Mouse (Mus musculus) ES-E14 (cell line): ENCODE results near the gene Exosc6. TPM values are rescaled to one million over a fixed set of nuclear protein-coding genes. Genes with fewer than 3 reads are reported as not detected.
"Not testable (repeated sequence)": the region's sequence is repeated elsewhere in the genome, so short reads cannot be mapped to it uniquely, and the experiment has no call there.

ENCODE experiments used
- DNase-seq: peaks from one replicate; pipeline ENCODE4 v3.0.0-alpha.2; 2013; ENCODE audit warnings: low read depth, low spot score
- H3K27ac ChIP-seq: 2 replicates; pipeline ENCODE4 v1.5.1; 2012; ENCODE audit warnings: low read depth, mild to moderate bottlenecking, low read length, moderate library complexity, mixed read lengths; ENCODE audit not compliant: poor library complexity, insufficient read depth, severe bottlenecking
- H3K36me3 ChIP-seq: 2 replicates; pipeline ENCODE4 v1.6.1; 2012; ENCODE audit warnings: mild to moderate bottlenecking, low read length, moderate library complexity, mixed read lengths; ENCODE audit not compliant: control insufficient read depth, poor library complexity, insufficient read depth, severe bottlenecking
- H3K4me1 ChIP-seq, 2 experiments: fragments of 150-350 bp in 1 of 2; sonication (generic) in 1 of 2; 2 replicates each; pipeline ENCODE4 v1.6.1; 2012; ENCODE audit warnings: low read length in 2 of 2, mild to moderate bottlenecking in 1 of 2, mixed read lengths in 1 of 2; ENCODE audit not compliant: control insufficient read depth in 2 of 2, insufficient read depth in 2 of 2, poor library complexity in 1 of 2
- H3K4me3 ChIP-seq, 2 experiments: fragments of 150-350 bp in 1 of 2; sonication (generic) in 1 of 2; 2 replicates each; pipeline ENCODE4 v1.5.1; 2012; ENCODE audit warnings: low read length in 2 of 2, low read depth in 1 of 2, mild to moderate bottlenecking in 1 of 2, mixed read lengths in 1 of 2; ENCODE audit not compliant: insufficient read depth in 1 of 2, poor library complexity in 1 of 2, severe bottlenecking in 1 of 2
- H3K9ac ChIP-seq: 2 replicates; pipeline ENCODE4 v1.6.1; 2012; ENCODE audit warnings: low read depth, mild to moderate bottlenecking, low read length, mixed read lengths; ENCODE audit not compliant: poor library complexity, insufficient read depth, severe bottlenecking
- H3K9me3 ChIP-seq: fragments of 150-350 bp; sonication (generic); 2 replicates; pipeline ENCODE4 v1.6.1; 2012; ENCODE audit warnings: low read depth, mild to moderate bottlenecking, low read length; ENCODE audit not compliant: control insufficient read depth, insufficient read depth
- CHD2 ChIP-seq: IDR thresholded peaks from 2 replicates; pipeline ENCODE4 v1.6.1; 2014; ENCODE audit warnings: mild to moderate bottlenecking, low read depth, low read length, inconsistent platforms
- HCFC1 ChIP-seq: IDR thresholded peaks from 2 replicates; pipeline ENCODE4 v1.6.1; 2012; ENCODE audit warnings: low read length, inconsistent platforms, borderline replicate concordance; ENCODE audit not compliant: insufficient read depth
- MAFK ChIP-seq: IDR thresholded peaks from 2 replicates; pipeline ENCODE4 v1.6.1; 2014; ENCODE audit warnings: mild to moderate bottlenecking, low read depth, low read length, inconsistent platforms; ENCODE audit not compliant: insufficient read depth
- ZC3H11A ChIP-seq: IDR thresholded peaks from 2 replicates; pipeline ENCODE4 v1.6.1; 2012; ENCODE audit warnings: low read depth, mild to moderate bottlenecking, inconsistent platforms, low read length, borderline replicate concordance
- ZNF384 ChIP-seq: IDR thresholded peaks from 2 replicates; pipeline ENCODE4 v1.6.1; 2012; ENCODE audit warnings: low read depth, low read length, inconsistent platforms
- in situ Hi-C, 2 experiments: fragments of 600-800 bp; cut with MboI; formaldehyde crosslinking; loops; one replicate each; pipeline ENCODE4 v1.15.1; 2025; ENCODE audit warnings: low sequenced_read_pairs in 2 of 2, inconsistent platforms in 1 of 2; ENCODE audit not compliant: unreplicated experiment in 2 of 2
- total RNA-seq: library from RNA; depleted of rRNA; stranded (reverse); fragments of 300-350 nt; gene quantifications from 2 replicates; pipeline ENCODE4 v1.2.3, GENCODE M21; 2012; rRNA removed

The Exosc6 gene
- 2.6 TPM in 1 of 2 replicates, not detected in the other for total RNA-seq

GRCm38 (mm10) chr8:111056158-111056663 lies at the start of gene Exosc6:
TSS of gene Exosc6 (plus strand) at chr8:111056339.
- H3K27ac ChIP-seq, result peak within 1 kb of the TSS; percentile 91
- H3K4me1 ChIP-seq, result peaks cover 0 to 9% of the 10 kb centered on the region in 2 experiments; a peak in 1 of 4 replicates
- H3K36me3 ChIP-seq, result peaks cover 48% of the 10 kb centered on the region
- peak within 1 kb of the TSS; percentile 90 to 94 for H3K4me3 ChIP-seq
- no peaks in the 10 kb centered on the region for H3K9me3 ChIP-seq
- DNase-seq, result peak; percentile 92
- H3K9ac ChIP-seq, result peak within 1 kb of the TSS; percentile 99
- in situ Hi-C loops, result no loop called here
- TF ChIP-seq ZC3H11A, result no peak
- TF ChIP-seq CHD2, result no peak
- peak; percentile 77; the same call in 1 of the 2 replicates for TF ChIP-seq HCFC1
- TF ChIP-seq MAFK, result no peak

GRCm38 (mm10) chr8:111010230-111010991 lies 45.7 kb upstream of the Exosc6 start:
- H3K9ac ChIP-seq, H3K27ac ChIP-seq, H3K9me3 ChIP-seq, H3K4me1 ChIP-seq, in situ Hi-C loops, H3K4me3 ChIP-seq, DNase-seq: not testable (repeated sequence)
- H3K36me3 ChIP-seq, result peaks cover 14% of the 10 kb centered on the region

GRCm38 (mm10) chr8:111026609-111027008 lies 29.5 kb upstream of the Exosc6 start:
- H3K27ac ChIP-seq, H3K36me3 ChIP-seq, H3K4me3 ChIP-seq, H3K9ac ChIP-seq, DNase-seq, H3K4me1 ChIP-seq, H3K9me3 ChIP-seq, in situ Hi-C loops: not testable (repeated sequence)

GRCm38 (mm10) chr8:111027391-111027937 lies 28.7 kb upstream of the Exosc6 start:
- DNase-seq, result peak; percentile 53
- Histone ChIP-seq H3K9me3 (no peaks in the 10 kb centered on the region), H3K9ac (peak overlapping the region; percentile 90), H3K4me1 (peaks cover 0 to 3% of the 10 kb centered on the region in 2 experiments; a peak in 2 of 4 replicates), H3K36me3 (no peaks in the 10 kb centered on the region), H3K27ac (no peak overlapping the region; the same call in 1 of the 2 replicates), H3K4me3 (peak overlapping the region; percentile 84 to 87)
- TF ChIP-seq ZNF384 (no peak), HCFC1 (peak; percentile 79; the same call in 1 of the 2 replicates), MAFK (no peak)
- in situ Hi-C loops, result no loop called here

GRCm38 (mm10) chr8:111029589-111029988 lies 26.6 kb upstream of the Exosc6 start:
- in situ Hi-C loops, result no loop called here
- Histone ChIP-seq H3K27ac (no peak overlapping the region), H3K4me1 (peaks cover 3 to 5% of the 10 kb centered on the region in 2 experiments; a peak in 3 of 4 replicates), H3K4me3 (peak overlapping the region; percentile 41 to 70; a peak in 3 of 4 replicates), H3K36me3 (no peaks in the 10 kb centered on the region), H3K9me3 (no peaks in the 10 kb centered on the region), H3K9ac (no peak overlapping the region)
- TF ChIP-seq ZNF384 (no peak), HCFC1 (no peak), MAFK (no peak), ZC3H11A (no peak), CHD2 (no peak)
- peak; percentile 85 for DNase-seq
